Mouse (Mus musculus): ENCODE data around the gene Fam126a.

DNA sequence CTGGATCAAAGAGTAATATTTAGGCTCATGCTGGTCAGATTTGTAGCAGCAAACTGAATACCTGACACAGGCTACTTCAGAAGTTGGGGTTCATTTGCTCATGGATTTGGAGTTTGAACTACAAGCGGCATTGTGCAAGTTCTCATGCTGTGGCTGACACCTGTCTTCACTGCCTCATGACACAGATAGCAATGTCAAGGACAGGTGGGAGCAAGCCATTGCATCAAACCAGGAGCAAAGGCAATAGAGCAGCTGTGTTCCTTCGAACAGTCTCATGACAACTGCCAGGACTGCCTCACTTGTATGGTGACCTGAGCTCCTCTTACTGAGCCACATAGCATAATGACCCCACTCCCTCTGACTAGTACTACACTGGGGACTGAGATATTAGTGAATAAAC is 12.9 kb upstream of the Fam126a start:
- TF ChIP-seq POLR2A (IDR thresholded peaks at IDR 0.05; ENCODE audit: control insufficient read depth, low read depth, low read length) (no peak), CTCF (IDR thresholded peaks at IDR 0.05; ENCODE audit: control insufficient read depth, insufficient read depth, insufficient replicate concordance, low read depth, low read length) (no peak)

All from testis, adult 2 months (tissue).